Mouse (Mus musculus) midbrain, postnatal 0 days (tissue): ENCODE data around the gene Foxn3. TPM values are rescaled to one million over a fixed set of nuclear protein-coding genes. Genes with fewer than 3 reads are reported as not detected.

Source experiments
- ATAC-seq: fragments of 200-750 bp; cut with Nextera tagmentation; 2 replicates; pipeline ENCODE4 v1.8.0; 2017; ENCODE audit warnings: moderate number of reproducible peaks, mild to moderate bottlenecking, moderate TSS enrichment, moderate library complexity; ENCODE audit not compliant: low FRiP score
- DNase-seq: peaks from one replicate; pipeline ENCODE4 v3.0.0-alpha.2; 2015; ENCODE audit warnings: low spot score
- H3K27ac ChIP-seq: fragments of 300-500 bp; sonication (generic); 2 replicates; pipeline ENCODE4 v1.5.1; 2014; ENCODE audit warnings: low read depth, mild to moderate bottlenecking, low read length, mixed read lengths
- H3K27me3 ChIP-seq: fragments of 300-500 bp; sonication (generic); 2 replicates; pipeline ENCODE4 v1.6.1; 2014; ENCODE audit warnings: low read length, control low read depth, mixed read lengths; ENCODE audit not compliant: insufficient read depth
- H3K36me3 ChIP-seq: fragments of 300-500 bp; sonication (generic); 2 replicates; pipeline ENCODE4 v1.6.1; 2014; ENCODE audit warnings: low read length, control low read depth, mixed read lengths; ENCODE audit not compliant: insufficient read depth
- H3K4me1 ChIP-seq: fragments of 300-500 bp; sonication (generic); 2 replicates; pipeline ENCODE4 v1.6.1; 2014; ENCODE audit warnings: mild to moderate bottlenecking, control low read depth, antibody characterized with exemption, low read length, mixed read lengths; ENCODE audit not compliant: insufficient read depth
- H3K4me2 ChIP-seq: fragments of 300-500 bp; sonication (generic); 2 replicates; pipeline ENCODE4 v1.6.1; 2014; ENCODE audit warnings: low read depth, mild to moderate bottlenecking, low read length, mixed read lengths; ENCODE audit not compliant: poor library complexity, severe bottlenecking
- H3K4me3 ChIP-seq: fragments of 300-500 bp; sonication (generic); 2 replicates; pipeline ENCODE4 v1.5.1; 2014; ENCODE audit warnings: low read depth, mild to moderate bottlenecking, low read length, moderate library complexity
- H3K9ac ChIP-seq: fragments of 300-500 bp; sonication (generic); replicated peaks from 2 replicates; pipeline ENCODE4 v1.6.1; 2014; ENCODE audit warnings: mild to moderate bottlenecking, low read length, moderate library complexity, mixed read lengths; ENCODE audit not compliant: poor library complexity, severe bottlenecking
- H3K9me3 ChIP-seq: fragments of 300-500 bp; sonication (generic); 2 replicates; pipeline ENCODE4 v1.6.1; 2016; ENCODE audit warnings: low read length, control low read depth
- CTCF ChIP-seq: IDR thresholded peaks from 2 replicates; pipeline ENCODE4 v1.5.1; 2016; ENCODE audit warnings: antibody characterized with exemption, mild to moderate bottlenecking
- WGBS: fragments of 180-500 bp; shearing (Covaris S2); extraction: QIAGEN DNeasy Blood & Tissue Kit; methylation state at CpG from one replicate; pipeline ENCODE4 v1.1.7; 2014; 5-methylcytosine and 5-hydroxymethylcytosine counted together
- polyA plus RNA-seq: library from polyadenylated mRNA; unstranded; fragments of >200 nt; fragmentation: Nextera tagmentation; extraction: Ambion mirVana; gene quantifications from 2 replicates; pipeline ENCODE4 v1.2.1, GENCODE M21; 2015
- total RNA-seq: library from RNA; depleted of rRNA; stranded (reverse); fragments of >200 nt; gene quantifications from 2 replicates; pipeline ENCODE4 v1.2.3, GENCODE M21; 2014

Gene Foxn3
- total and polyA plus RNA-seq, 2 experiments from 2014 or later = 38.9 to 72.7 TPM

DNA sequence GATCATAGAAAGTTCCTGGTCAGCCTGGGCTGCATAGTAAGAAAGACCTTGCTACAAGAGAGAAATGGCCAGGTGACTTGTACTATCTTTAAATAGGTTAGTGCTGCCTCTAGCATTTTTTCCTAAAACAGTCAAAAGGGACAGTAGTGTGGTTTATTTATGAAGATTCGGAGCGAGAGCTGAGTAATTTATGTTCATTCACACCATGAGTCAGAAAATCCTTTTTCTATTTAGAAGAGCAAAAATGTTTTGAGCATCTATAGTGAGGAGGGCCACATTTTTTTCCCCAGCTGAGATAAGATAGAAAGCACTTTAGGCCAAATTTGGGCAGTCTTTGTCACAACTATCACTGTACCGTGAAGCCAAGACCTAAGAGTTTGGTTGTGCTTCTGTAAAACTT is 24.0 kb upstream of the Foxn3 start:
- DNase-seq (no peak), ATAC-seq (no peak)
- H3K4me3 ChIP-seq = no peak overlapping the region
- H3K27me3 ChIP-seq = no peaks in the 10 kb centered on the region
- H3K9me3 ChIP-seq = no peaks in the 10 kb centered on the region
- no peaks in the 10 kb centered on the region for H3K4me1 ChIP-seq
- H3K9ac ChIP-seq = no peak overlapping the region
- no peaks in the 10 kb centered on the region for H3K36me3 ChIP-seq
- no peak overlapping the region for H3K27ac ChIP-seq
- H3K4me2 ChIP-seq = no peak overlapping the region
- WGBS = 83% methylated on average over 3 of the region's 3 CpGs
- no peak for TF ChIP-seq CTCF

DNA sequence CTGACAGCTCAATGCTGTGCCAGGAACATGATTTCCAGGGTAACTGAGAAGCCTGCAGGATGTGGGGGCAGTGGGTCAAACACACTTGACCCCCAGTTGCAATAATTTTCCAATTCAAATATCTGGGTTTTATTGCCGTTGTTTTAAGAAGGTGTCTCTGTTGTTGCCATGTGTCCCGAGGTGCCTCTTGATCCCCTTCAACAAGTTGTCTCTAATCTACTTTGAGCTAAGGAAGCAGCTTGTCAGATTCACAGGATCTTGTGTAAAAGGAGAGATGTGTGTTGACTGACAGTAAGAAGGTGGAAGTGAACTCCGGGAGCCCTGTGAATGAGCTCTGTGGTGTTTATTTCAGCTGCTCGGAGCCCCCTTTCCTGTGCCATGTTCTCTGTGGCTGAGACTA is 16.6 kb upstream of the Foxn3 start:
- no peaks in the 10 kb centered on the region for H3K36me3 ChIP-seq
- no peak overlapping the region for H3K4me2 ChIP-seq
- no peaks in the 10 kb centered on the region for H3K4me1 ChIP-seq
- TF ChIP-seq CTCF = no peak
- no peak for DNase-seq
- no peak for ATAC-seq
- no peaks in the 10 kb centered on the region for H3K27me3 ChIP-seq
- no peak overlapping the region for H3K27ac ChIP-seq
- H3K9me3 ChIP-seq = no peaks in the 10 kb centered on the region
- H3K4me3 ChIP-seq = no peak overlapping the region
- H3K9ac ChIP-seq = no peak overlapping the region
- 79% methylated on average over 4 of the region's 4 CpGs for WGBS

DNA sequence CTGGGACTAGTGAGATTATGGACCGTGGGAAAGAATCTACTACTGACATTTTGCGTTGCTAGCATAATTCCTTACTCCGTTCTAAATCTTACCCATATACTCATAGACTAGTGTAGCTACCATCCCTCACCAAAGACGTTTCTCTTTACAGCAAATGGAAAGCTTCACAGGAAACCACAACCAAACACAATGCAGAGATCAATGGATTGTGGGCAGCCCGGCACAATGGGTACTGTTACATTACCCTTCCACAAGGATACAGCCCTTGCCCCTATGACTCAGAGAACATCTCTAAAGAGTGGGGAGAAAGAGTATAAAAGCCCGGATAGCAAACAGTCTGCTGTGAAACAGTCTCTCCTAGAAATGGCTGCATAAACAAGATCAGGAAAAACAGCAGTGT is 13.3 kb upstream of the Foxn3 start:
- no peaks in the 10 kb centered on the region for H3K9me3 ChIP-seq
- H3K4me2 ChIP-seq = no peak overlapping the region
- DNase-seq (no peak), ATAC-seq (no peak)
- TF ChIP-seq CTCF = no peak
- no peaks in the 10 kb centered on the region for H3K4me1 ChIP-seq
- WGBS = 80% methylated on average over 6 of the region's 6 CpGs
- no peaks in the 10 kb centered on the region for H3K36me3 ChIP-seq
- H3K4me3 ChIP-seq = no peak overlapping the region
- H3K27me3 ChIP-seq = no peaks in the 10 kb centered on the region
- no peak overlapping the region for H3K27ac ChIP-seq
- no peak overlapping the region for H3K9ac ChIP-seq

DNA sequence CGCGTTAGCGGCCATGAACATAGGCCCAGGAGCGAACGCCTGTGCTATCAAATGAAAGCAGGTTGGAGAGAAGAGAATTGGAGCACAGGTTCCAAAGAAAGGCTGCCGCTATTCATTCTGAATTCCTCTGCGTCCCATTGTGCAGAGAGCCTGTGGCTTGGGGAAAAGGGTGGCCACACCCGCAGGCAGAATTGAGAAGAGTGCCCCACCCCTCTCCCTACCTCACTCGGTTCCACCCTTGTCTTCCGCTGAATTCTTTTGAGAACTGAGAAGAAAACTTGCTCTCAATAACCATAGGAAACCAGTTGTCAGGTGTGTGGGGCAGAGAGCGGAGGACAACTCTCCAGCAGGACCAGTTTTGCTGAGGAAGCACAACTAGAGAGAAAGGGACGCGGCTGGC is 10.9 kb upstream of the Foxn3 start:
- ATAC-seq (no peak), DNase-seq (no peak)
- no peaks in the 10 kb centered on the region for H3K4me1 ChIP-seq
- H3K4me3 ChIP-seq = no peak overlapping the region
- no peak overlapping the region for H3K27ac ChIP-seq
- H3K27me3 ChIP-seq = no peaks in the 10 kb centered on the region
- H3K36me3 ChIP-seq = no peaks in the 10 kb centered on the region
- no peak for TF ChIP-seq CTCF
- no peak overlapping the region for H3K4me2 ChIP-seq
- no peaks in the 10 kb centered on the region for H3K9me3 ChIP-seq
- no peak overlapping the region for H3K9ac ChIP-seq
- WGBS = 36% methylated on average over 13 of the region's 13 CpGs

DNA sequence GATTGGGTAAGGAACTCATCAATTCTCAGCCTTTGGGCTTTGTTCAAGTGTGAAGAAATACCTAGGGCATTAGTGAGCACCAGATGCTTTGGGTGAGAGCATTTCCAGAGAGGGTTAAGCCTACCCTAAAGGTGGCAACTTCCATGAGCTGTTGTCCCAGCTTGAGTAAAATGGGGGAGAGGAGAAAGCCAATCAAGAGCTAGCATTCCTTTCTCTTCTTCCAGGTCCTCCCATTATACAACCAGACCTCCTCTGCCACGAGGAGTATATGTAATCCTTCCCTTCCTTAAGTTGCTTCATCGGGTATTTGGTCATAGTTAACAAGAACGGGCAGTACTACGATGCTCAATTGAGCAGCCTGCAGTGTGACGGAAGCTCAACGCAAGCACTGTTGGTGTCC is 9.7 kb upstream of the Foxn3 start:
- no peak for ATAC-seq
- H3K9ac ChIP-seq = no peak overlapping the region
- no peaks in the 10 kb centered on the region for H3K4me1 ChIP-seq
- no peak overlapping the region for H3K27ac ChIP-seq
- no peak for DNase-seq
- 79% methylated on average over 6 of the region's 6 CpGs for WGBS
- no peaks in the 10 kb centered on the region for H3K27me3 ChIP-seq
- no peaks in the 10 kb centered on the region for H3K36me3 ChIP-seq
- no peaks in the 10 kb centered on the region for H3K9me3 ChIP-seq
- no peak for TF ChIP-seq CTCF
- no peak overlapping the region for H3K4me3 ChIP-seq
- no peak overlapping the region for H3K4me2 ChIP-seq

DNA sequence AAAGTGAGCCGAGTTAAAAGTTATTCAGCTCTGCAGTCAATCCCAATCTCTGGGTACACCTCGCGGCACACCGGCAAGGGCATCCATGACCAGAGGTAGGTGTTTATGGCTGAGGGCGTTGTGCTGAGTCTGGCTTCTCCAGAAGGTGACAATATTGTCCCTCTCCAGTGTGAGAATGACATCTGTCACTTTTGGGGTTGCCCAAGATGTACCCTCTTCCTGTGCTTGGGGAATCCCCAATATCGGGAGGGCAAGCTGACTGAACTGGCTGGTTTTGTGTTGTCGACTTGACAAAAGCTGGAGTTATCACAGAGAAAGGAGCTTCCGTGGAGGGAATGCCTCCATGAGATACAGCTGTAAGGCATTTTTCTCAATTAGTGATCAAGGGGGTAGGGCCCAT is 8.6 kb upstream of the Foxn3 start:
- no peaks in the 10 kb centered on the region for H3K36me3 ChIP-seq
- WGBS = 95% methylated on average over 8 of the region's 8 CpGs
- TF ChIP-seq CTCF = no peak
- no peak overlapping the region for H3K4me2 ChIP-seq
- no peak overlapping the region for H3K9ac ChIP-seq
- H3K9me3 ChIP-seq = no peaks in the 10 kb centered on the region
- H3K27ac ChIP-seq = no peak overlapping the region
- no peak overlapping the region for H3K4me3 ChIP-seq
- no peak for DNase-seq
- H3K4me1 ChIP-seq = no peaks in the 10 kb centered on the region
- ATAC-seq = no peak
- no peaks in the 10 kb centered on the region for H3K27me3 ChIP-seq
